Mouse (Mus musculus) CD4-positive naive resting alpha-beta T cell, adult 57 days (primary cell): Measurements from ENCODE around the gene Mgl2. TPM values are rescaled to one million over a fixed set of nuclear protein-coding genes. Genes with fewer than 3 reads are reported as not detected.

Experiments used
- total RNA-seq: library from RNA; stranded (reverse); gene quantifications from one replicate; pipeline ENCODE4 v1.2.4, GENCODE M21; 2023

The Mgl2 gene
- not detected for total RNA-seq

DNA sequence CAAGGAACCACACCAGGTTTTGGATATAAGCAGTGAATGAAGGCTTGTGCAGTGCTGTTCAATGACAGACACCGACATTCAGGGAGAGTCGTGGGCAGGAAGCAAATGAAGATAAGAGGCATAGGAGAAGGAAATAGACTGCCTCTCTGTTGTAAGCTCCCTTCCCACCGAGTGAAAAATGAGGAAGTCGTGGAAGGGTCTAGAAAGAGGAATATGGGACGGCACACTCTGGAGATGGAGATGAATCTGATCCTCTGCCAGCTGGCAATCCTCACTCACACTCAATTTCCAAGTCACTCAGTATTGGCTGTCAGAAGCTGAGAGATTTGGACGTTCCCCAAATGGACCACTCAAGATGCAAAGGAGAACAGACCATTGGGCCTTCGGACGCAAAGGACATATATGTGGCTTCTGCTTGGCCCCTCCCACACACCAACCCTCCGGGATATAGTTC lies at the start of gene Mgl2:
TSS of gene Mgl2 (plus strand) at position 404 of the 454 bp plus-strand sequence.

DNA sequence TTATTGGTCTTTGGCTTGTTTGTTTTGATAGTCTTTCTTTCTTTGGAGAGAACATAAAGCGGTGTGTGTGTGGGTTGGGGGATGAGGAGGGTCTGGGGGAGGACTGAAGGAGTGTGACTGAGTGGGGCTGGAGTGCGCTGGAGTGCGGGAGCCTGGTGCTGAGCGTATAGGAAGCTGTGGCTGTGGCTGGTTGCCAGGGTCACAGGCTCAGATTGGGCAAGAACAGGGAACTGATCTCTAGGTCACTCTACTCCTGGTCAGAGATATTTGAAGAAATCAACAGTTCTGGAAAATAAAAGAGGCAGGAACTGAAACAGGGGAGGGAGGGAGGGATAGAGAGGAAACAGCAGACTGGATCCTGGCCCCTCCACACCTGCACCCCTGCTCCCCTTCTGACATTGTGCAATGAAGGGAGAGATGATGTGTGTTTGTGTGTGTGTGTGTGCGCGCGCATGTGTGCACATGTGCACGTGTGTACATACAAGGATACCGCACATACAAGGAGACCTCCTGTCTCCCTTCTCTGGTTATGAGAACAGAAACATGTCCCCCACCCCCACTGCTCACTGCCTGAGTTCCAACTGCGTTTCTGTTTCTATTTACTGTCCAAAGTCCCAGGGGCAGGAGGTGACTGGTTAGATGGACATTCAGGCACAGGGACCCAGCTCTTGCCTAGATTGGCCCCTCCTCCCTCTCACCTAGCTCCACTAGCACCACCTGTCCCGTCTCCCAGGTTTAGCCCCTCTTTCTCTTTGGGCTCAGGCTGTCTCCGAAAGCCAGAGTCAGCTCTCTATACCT lies 37.9 kb upstream of the Mgl2 start, which contains the start of gene Asgr2:
TSS of gene Asgr2 (plus strand) at position 659 of the 798 bp plus-strand sequence.

DNA sequence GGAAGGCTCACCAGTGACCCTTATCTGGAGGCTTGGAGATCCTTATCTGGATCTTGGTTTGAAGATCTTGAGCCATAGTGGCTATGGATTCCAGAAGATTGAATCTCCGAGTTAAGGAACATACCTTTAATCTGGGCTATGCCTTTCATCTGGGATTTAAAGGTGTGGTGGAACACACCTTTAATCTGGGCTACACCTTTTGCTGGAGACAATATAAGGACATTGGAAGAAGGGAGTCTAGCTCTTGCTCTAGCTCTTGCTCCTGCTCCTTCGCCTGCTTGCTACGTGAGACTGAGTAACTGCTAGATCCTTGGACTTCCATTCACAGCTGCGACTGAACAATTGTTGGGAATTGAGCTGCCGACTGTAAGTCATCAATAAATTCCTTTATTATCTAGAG lies 25.8 kb downstream of the Mgl2 start, which contains the start of gene Clec10a:
TSS of gene Clec10a (plus strand) at position 301 of the 400 bp plus-strand sequence.

Other genes starting within 250 kb of the Mgl2 start
- 1.7 TPM for gene Kctd11, start 248.9 kb upstream of the Mgl2 start, total RNA-seq
- gene Acap1, start 234.8 kb upstream of the Mgl2 start, total RNA-seq, result 418 TPM
- 2.6 TPM for gene 2810408A11Rik, start 229.3 kb upstream of the Mgl2 start, total RNA-seq
- 63.0 TPM for gene Neurl4, start 229.3 kb upstream of the Mgl2 start, total RNA-seq
- gene Gps2, start 216.4 kb upstream of the Mgl2 start, total RNA-seq, result 149 TPM
- 316 TPM for gene Eif5a, start 208.4 kb upstream of the Mgl2 start, total RNA-seq
- not detected for gene Ybx2, start 194.5 kb upstream of the Mgl2 start, total RNA-seq
- gene Slc2a4, start 182.1 kb upstream of the Mgl2 start, total RNA-seq, result not detected
- not detected for gene Cldn7, start 165.6 kb upstream of the Mgl2 start, total RNA-seq
- gene Ctdnep1, start 149.2 kb upstream of the Mgl2 start, total RNA-seq, result 107 TPM
- 43.9 TPM for gene Elp5, start 147.8 kb upstream of the Mgl2 start, total RNA-seq
- gene Gabarap, start 139.2 kb upstream of the Mgl2 start, total RNA-seq, result 190 TPM
- gene Phf23, start 134.6 kb upstream of the Mgl2 start, total RNA-seq, result 72.5 TPM
- gene Dvl2, start 129.7 kb upstream of the Mgl2 start, total RNA-seq, result 39.2 TPM
- gene Acadvl, start 114.9 kb upstream of the Mgl2 start, total RNA-seq, result 79.5 TPM
- 41.1 TPM for gene Dlg4, start 113.4 kb upstream of the Mgl2 start, total RNA-seq
- not detected for gene Asgr1, start 76.2 kb upstream of the Mgl2 start, total RNA-seq
- gene Asgr2, start 37.7 kb upstream of the Mgl2 start, total RNA-seq, result not detected
- gene Clec10a, start 25.9 kb downstream of the Mgl2 start, total RNA-seq, result 1.6 TPM
- not detected for gene Slc16a11, start 82.4 kb downstream of the Mgl2 start, total RNA-seq
- 3.4 TPM for gene Slc16a13, start 90.7 kb downstream of the Mgl2 start, total RNA-seq
- 0.77 TPM for gene Bcl6b, start 99.5 kb downstream of the Mgl2 start, total RNA-seq
- 70.5 TPM for gene 0610010K14Rik, start 107.6 kb downstream of the Mgl2 start, total RNA-seq
- gene Gm21988, start 109.5 kb downstream of the Mgl2 start, total RNA-seq, result 4.8 TPM
- 68.2 TPM for gene Rnasek, start 109.5 kb downstream of the Mgl2 start, total RNA-seq
- gene Alox12, start 125.0 kb downstream of the Mgl2 start, total RNA-seq, result 1.1 TPM
- not detected for gene Alox12e, start 192.3 kb downstream of the Mgl2 start, total RNA-seq
- 0.68 TPM for gene Alox15, start 221.7 kb downstream of the Mgl2 start, total RNA-seq